Mouse (Mus musculus) gastrocnemius, postnatal 4 days (tissue): ENCODE measurements around the gene Olfr476. TPM values are rescaled to one million over a fixed set of nuclear protein-coding genes. Genes with fewer than 3 reads are reported as not detected.
"Not testable (repeated sequence)": the region's sequence is repeated elsewhere in the genome, so short reads cannot be mapped to it uniquely, and the experiment has no call there.

Experiments used
- DNase-seq, 2 experiments: peaks; one replicate each; pipeline ENCODE4 v3.0.0; 2021 to 2022; ENCODE audit warnings: low spot score in 2 of 2, mixed read lengths in 2 of 2
- long read RNA-seq, 2 experiments: library from polyadenylated mRNA; stranded (forward); transcript quantifications; one replicate each; pipeline ENCODE4 v2.0.0; 2021
- total RNA-seq, 2 experiments: library from RNA; stranded (reverse); gene quantifications; 2 replicates each; pipeline ENCODE4 v1.2.3; 2021

Olfr476 gene
- not detected for total RNA-seq
- long read RNA-seq, experiment 1 = 0 reads
- long read RNA-seq, experiment 2 = 0 reads

- DNase-seq = no peak
These were observed at the start of gene Olfr476 for GRCm38 (mm10) chr7:107964503-107964902. Gene Olfr476, plus strand, starts transcription at chr7:107964803.

GRCm38 (mm10) chr7:107930146-107930545, 34.5 kb upstream of the Olfr476 start, which contains the start of gene Olfr473:
Gene Olfr473, plus strand, starts transcription at chr7:107930446.
- no peak for DNase-seq

GRCm38 (mm10) chr7:107952539-107952938, 12.1 kb upstream of the Olfr476 start:
- not testable (repeated sequence) for DNase-seq

- no peak for DNase-seq
These were observed 10.3 kb upstream of the Olfr476 start, which contains the start of gene Olfr474 for GRCm38 (mm10) chr7:107954343-107954742. Gene Olfr474, plus strand, starts transcription at chr7:107954643.

- no peak for DNase-seq
These were observed 21.8 kb downstream of the Olfr476 start, which contains the start of gene Olfr477 for GRCm38 (mm10) chr7:107986393-107986792. Gene Olfr477, plus strand, starts transcription at chr7:107986693.

- not testable (repeated sequence) for DNase-seq
These were observed 49.7 kb downstream of the Olfr476 start for GRCm38 (mm10) chr7:108014256-108014655.

Other genes starting within 250 kb of the Olfr476 start
- under 1 TPM in 1 of 2 experiments, not detected in 1; 0.25 TPM for gene Cyb5r2, start 206.8 kb upstream of the Olfr476 start, total RNA-seq
- not detected for gene Ovch2, start 163.6 kb upstream of the Olfr476 start, total RNA-seq
- gene Olfr467, start 152.5 kb upstream of the Olfr476 start, total RNA-seq = not detected
- not detected for gene Olfr469, start 139.3 kb upstream of the Olfr476 start, total RNA-seq
- gene Olfr470, start 117.3 kb upstream of the Olfr476 start, total RNA-seq = not detected
- not detected for gene Olfr472, start 66.9 kb upstream of the Olfr476 start, total RNA-seq
- gene Olfr473, start 34.4 kb upstream of the Olfr476 start, total RNA-seq = not detected
- gene Olfr474, start 10.2 kb upstream of the Olfr476 start, total RNA-seq = not detected
- gene Olfr477, start 21.9 kb downstream of the Olfr476 start, total RNA-seq = not detected
- not detected for gene Olfr478, start 69.2 kb downstream of the Olfr476 start, total RNA-seq
- not detected for gene Olfr479, start 85.9 kb downstream of the Olfr476 start, total RNA-seq
- not detected for gene Olfr480, start 102.5 kb downstream of the Olfr476 start, total RNA-seq
- not detected for gene Olfr481, start 115.1 kb downstream of the Olfr476 start, total RNA-seq
- under 1 TPM; 0.62 to 0.74 TPM for gene Olfr482, start 132.8 kb downstream of the Olfr476 start, total RNA-seq
- gene Olfr483, start 136.0 kb downstream of the Olfr476 start, total RNA-seq = not detected
- gene Olfr484, start 162.6 kb downstream of the Olfr476 start, total RNA-seq = not detected
- not detected for gene Olfr485, start 195.1 kb downstream of the Olfr476 start, total RNA-seq
- not detected for gene Olfr486, start 207.9 kb downstream of the Olfr476 start, total RNA-seq
- gene Olfr487, start 249.8 kb downstream of the Olfr476 start, total RNA-seq = not detected